Mouse (Mus musculus) E14TG2a.4 (cell line): ENCODE data around the gene Aff1.

Experiments used
- CTCF ChIP-seq: conservative IDR thresholded peaks from 2 replicates; pipeline ENCODE4 v1.5.1; 2014; ENCODE audit warnings: low read length
- NANOG ChIP-seq: IDR thresholded peaks from 2 replicates; pipeline ENCODE4 v1.6.1; 2014; ENCODE audit warnings: borderline replicate concordance, low read length, mixed read lengths
- POU5F1 ChIP-seq: IDR thresholded peaks from 2 replicates; pipeline ENCODE4 v1.6.1; 2014; ENCODE audit warnings: low read length, borderline replicate concordance

DNA sequence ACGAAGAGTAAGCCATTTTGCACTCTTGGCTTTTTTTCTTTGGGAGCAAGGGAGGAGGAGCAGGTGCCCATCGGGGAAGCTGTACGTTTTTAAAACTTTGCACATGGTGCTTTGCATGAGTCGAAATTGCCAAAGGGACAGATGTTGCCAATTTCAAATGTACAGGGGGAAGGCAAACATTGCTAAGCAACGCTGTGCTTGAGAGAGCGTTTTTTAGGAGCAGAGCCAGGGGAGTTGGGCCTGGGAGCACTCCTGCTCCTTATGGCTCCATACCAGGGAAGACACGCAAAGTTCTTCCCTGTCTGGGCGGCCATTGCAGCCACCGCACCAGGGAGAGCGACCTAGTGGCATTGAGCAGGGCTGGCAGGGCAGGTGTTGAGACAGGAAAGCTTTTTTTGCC lies 105.6 kb downstream of the Aff1 start:
- no peak for TF ChIP-seq CTCF
- no peak for TF ChIP-seq POU5F1
- no peak for TF ChIP-seq NANOG
